23 mouse cellular contexts compared by ENCODE assay signal in the genomic region with DNA sequence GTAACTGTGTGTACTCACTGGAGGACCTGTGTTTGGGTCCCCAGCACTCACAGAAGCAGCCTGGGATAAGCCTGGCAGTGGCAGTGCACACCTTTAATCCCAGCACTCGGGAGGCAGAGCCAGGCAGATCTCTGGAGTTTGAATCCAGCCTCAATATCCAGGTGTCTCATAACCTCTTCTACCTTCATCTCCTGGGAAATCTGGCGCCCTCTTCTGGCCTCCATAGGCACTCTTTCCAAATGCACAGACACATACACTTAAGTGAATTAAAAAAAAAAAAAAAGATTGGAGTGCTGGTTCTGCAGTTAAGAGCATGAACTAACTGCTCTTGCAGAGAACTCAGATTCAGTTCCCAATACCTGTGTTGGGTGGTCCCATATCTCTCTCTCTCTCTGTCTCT. TPM values are rescaled to one million over a fixed set of nuclear protein-coding genes. Genes with fewer than 3 reads are reported as not detected.
A peak's percentile ranks its signal among the peaks of the same experiment; 100 is the strongest.
DNase-seq lines count a peak whose midpoint lies in the region; ATAC-seq and TF ChIP-seq lines count a peak whose summit lies in the region.
"Had no signal": no experiment of that assay in that cellular context is flagged by ENCODE, and none has a peak within 500 bp of the region (broad histone marks: within the 10 kb centered on the region; RNA-seq: fewer than 3 reads in every experiment).

No protein-coding gene starts in this region.

- no peak overlapping the region for H3K4me2 ChIP-seq in midbrain, embryonic 13.5 days (replicated peaks)
- no peak overlapping the region for H3K4me2 ChIP-seq in forebrain, postnatal 0 days (ENCODE audit: low read depth)
- H3K4me2 ChIP-seq: heart, embryonic 11.5 days; hindbrain, embryonic 12.5 days; liver, embryonic 15.5 days; midbrain, embryonic 15.5 days; neural tube, embryonic 15.5 days had no signal

- 67% methylated on average over 2 of the region's 2 CpGs for WGBS in midbrain, embryonic 13.5 days
- WGBS in forebrain, postnatal 0 days: 76% methylated on average over 2 of the region's 2 CpGs

- no peaks in the 10 kb centered on the region for H3K4me1 ChIP-seq in midbrain, embryonic 13.5 days (replicated peaks)
- no peaks in the 10 kb centered on the region for H3K4me1 ChIP-seq in forebrain, postnatal 0 days (ENCODE audit: insufficient read depth)
- H3K4me1 ChIP-seq: hindbrain, embryonic 12.5 days; limb, embryonic 10.5 days; midbrain, embryonic 15.5 days; neural tube, embryonic 15.5 days had no signal

- peak; percentile 45 for TF ChIP-seq CTCF in layer of hippocampus, adult 2 months (conservative IDR thresholded peaks at IDR 0.05)
- TF ChIP-seq CTCF in forebrain, postnatal 0 days (IDR thresholded peaks at IDR 0.05; ENCODE audit: low read depth): no peak

- no peak for DNase-seq in layer of hippocampus, adult 2 months (ENCODE audit: low spot score in 2 of 2)
- no peak for DNase-seq in layer of hippocampus, adult 8-10 months (ENCODE audit: low spot score in 2 of 2)
- peak; percentile 76 for DNase-seq in 416B (ENCODE audit: low read depth)
- peak; percentile 40 for DNase-seq in CD4-positive helper T cell, adult 2 months (ENCODE audit: low read depth, low spot score)
- DNase-seq in ZHBTc4 (ENCODE audit: low read depth, low spot score): peak; percentile 89
- no peak for DNase-seq in forebrain, postnatal 0 days
- DNase-seq: adrenal gland, postnatal 36 days; cerebellum, adult 18-20 months; cerebellum, postnatal 25 days; embryo, embryonic 11 days; heart, postnatal 10 days; lung, postnatal 10 days; spleen, adult 18-20 months had no signal

- H3K36me3 ChIP-seq in midbrain, embryonic 13.5 days: no peaks in the 10 kb centered on the region
- H3K36me3 ChIP-seq in forebrain, postnatal 0 days (ENCODE audit: insufficient read depth): no peaks in the 10 kb centered on the region
- H3K36me3 ChIP-seq: hindbrain, embryonic 12.5 days; limb, embryonic 10.5 days; liver, embryonic 15.5 days; midbrain, embryonic 15.5 days; neural tube, embryonic 15.5 days had no signal

- no peak overlapping the region for H3K9ac ChIP-seq in midbrain, embryonic 13.5 days (replicated peaks)
- H3K9ac ChIP-seq in forebrain, postnatal 0 days: no peak overlapping the region
- H3K9ac ChIP-seq: hindbrain, embryonic 12.5 days; liver, embryonic 15.5 days; midbrain, embryonic 15.5 days; neural tube, embryonic 15.5 days had no signal

- no peak overlapping the region for H3K4me3 ChIP-seq in layer of hippocampus, adult 2 months
- H3K4me3 ChIP-seq in midbrain, embryonic 13.5 days (replicated peaks): no peak overlapping the region
- H3K4me3 ChIP-seq in forebrain, postnatal 0 days (ENCODE audit: low read depth, low read length): no peak overlapping the region
- H3K4me3 ChIP-seq: hindbrain, embryonic 12.5 days; limb, embryonic 10.5 days; liver, embryonic 15.5 days; megakaryocyte, embryonic 14.5 days; midbrain, embryonic 15.5 days; myocyte; neural tube, embryonic 15.5 days had no signal

- H3K27me3 ChIP-seq in midbrain, embryonic 13.5 days: no peaks in the 10 kb centered on the region
- no peaks in the 10 kb centered on the region for H3K27me3 ChIP-seq in forebrain, postnatal 0 days (ENCODE audit: insufficient read depth, low read length)
- H3K27me3 ChIP-seq: hindbrain, embryonic 12.5 days; liver, embryonic 15.5 days; megakaryocyte, embryonic 14.5 days; midbrain, embryonic 15.5 days; neural tube, embryonic 15.5 days had no signal

- H3K9me3 ChIP-seq in midbrain, embryonic 13.5 days: no peaks in the 10 kb centered on the region
- H3K9me3 ChIP-seq in forebrain, postnatal 0 days (ENCODE audit: low read length): no peaks in the 10 kb centered on the region
- H3K9me3 ChIP-seq: hindbrain, embryonic 12.5 days; limb, embryonic 10.5 days; liver, embryonic 15.5 days; midbrain, embryonic 15.5 days; neural tube, embryonic 15.5 days had no signal

- no peak overlapping the region for H3K27ac ChIP-seq in layer of hippocampus, adult 2 months
- no peak overlapping the region for H3K27ac ChIP-seq in midbrain, embryonic 13.5 days
- no peak overlapping the region for H3K27ac ChIP-seq in forebrain, postnatal 0 days (ENCODE audit: low read depth, low read length)
- H3K27ac ChIP-seq: hindbrain, embryonic 12.5 days; limb, embryonic 10.5 days; liver, embryonic 15.5 days; midbrain, embryonic 15.5 days; neural tube, embryonic 15.5 days had no signal

- no peak for ATAC-seq in midbrain, embryonic 13.5 days
- no peak for ATAC-seq in forebrain, postnatal 0 days
- ATAC-seq: forebrain, embryonic 16.5 days; midbrain, embryonic 15.5 days had no signal

RNA-seq across cellular contexts. Expression of a gene that starts 11.6 kb away (rescaled TPM):
- total RNA-seq in layer of hippocampus, adult 2 months (2021): 10 to 100 TPM; 17.3 to 26.9 TPM
- total RNA-seq in layer of hippocampus, adult 8-10 months (2022): 10 to 100 TPM; 27.5 to 36.2 (median 30.7) TPM
- polyA plus RNA-seq in midbrain, embryonic 13.5 days (2015; fragmentation: Nextera tagmentation; extraction: Ambion mirVana): 10.3 and 11.7 TPM in 2 replicates
- total RNA-seq in forebrain, postnatal 0 days (2014; rRNA removed): 10.9 and 19.9 TPM in 2 replicates
- polyA plus RNA-seq in forebrain, postnatal 0 days (2015; fragmentation: Nextera tagmentation; extraction: Ambion mirVana): 25.1 and 30.4 TPM in 2 replicates

RNA-seq across cellular contexts. Expression of a gene that starts 20.6 kb away (rescaled TPM):
- total RNA-seq in layer of hippocampus, adult 2 months (2021): 100 to 1,000 TPM; 117 to 121 TPM
- 100 to 1,000 TPM; 103 to 116 (median 108) TPM for total RNA-seq in layer of hippocampus, adult 8-10 months (2022)
- 49.2 and 50.8 TPM in 2 replicates for polyA plus RNA-seq in midbrain, embryonic 13.5 days (2015; fragmentation: Nextera tagmentation; extraction: Ambion mirVana)
- 74.3 and 92.0 TPM in 2 replicates for total RNA-seq in forebrain, postnatal 0 days (2014; rRNA removed)
- 167 and 231 TPM in 2 replicates for polyA plus RNA-seq in forebrain, postnatal 0 days (2015; fragmentation: Nextera tagmentation; extraction: Ambion mirVana)
- polyA plus RNA-seq: myocyte had no signal

RNA-seq across cellular contexts. Expression of a gene that starts 26.3 kb away (rescaled TPM):
- 100 to 1,000 TPM in 1 of 2 experiments, 10 to 100 TPM in 1; 90.9 to 114 TPM for total RNA-seq in layer of hippocampus, adult 2 months (2021)
- 100 to 1,000 TPM in 2 of 4 experiments, 10 to 100 TPM in 2; 80.5 to 263 (median 172) TPM for total RNA-seq in layer of hippocampus, adult 8-10 months (2022)
- polyA plus RNA-seq in midbrain, embryonic 13.5 days (2015; fragmentation: Nextera tagmentation; extraction: Ambion mirVana): 5.2 and 5.6 TPM in 2 replicates
- 14.9 and 19.5 TPM in 2 replicates for total RNA-seq in forebrain, postnatal 0 days (2014; rRNA removed)
- 56.8 and 66.3 TPM in 2 replicates for polyA plus RNA-seq in forebrain, postnatal 0 days (2015; fragmentation: Nextera tagmentation; extraction: Ambion mirVana)

RNA-seq across cellular contexts. Expression of a gene that starts 28.4 kb away (rescaled TPM):
- 10 to 100 TPM; 37.9 to 41.9 TPM for total RNA-seq in layer of hippocampus, adult 2 months (2021)
- 10 to 100 TPM; 38.3 to 64.2 (median 55.9) TPM for total RNA-seq in layer of hippocampus, adult 8-10 months (2022)
- polyA plus RNA-seq in midbrain, embryonic 13.5 days (2015; fragmentation: Nextera tagmentation; extraction: Ambion mirVana): 0.16 and 0.30 TPM in 2 replicates
- 1.1 and 1.6 TPM in 2 replicates for total RNA-seq in forebrain, postnatal 0 days (2014; rRNA removed)
- 0.68 and 0.98 TPM in 2 replicates for polyA plus RNA-seq in forebrain, postnatal 0 days (2015; fragmentation: Nextera tagmentation; extraction: Ambion mirVana)
- polyA plus RNA-seq: liver, embryonic 15.5 days; myocyte had no signal

RNA-seq across cellular contexts. Expression of a gene that starts 45.8 kb away (rescaled TPM):
- total RNA-seq in layer of hippocampus, adult 2 months (2021): 1 to 10 TPM in 1 of 2 experiments, not detected in 1; 1.7 TPM
- 1 to 10 TPM in 3 of 4 experiments, not detected in 1; 1.4 to 2.3 (median 1.6) TPM for total RNA-seq in layer of hippocampus, adult 8-10 months (2022)
- polyA plus RNA-seq in midbrain, embryonic 13.5 days (2015; fragmentation: Nextera tagmentation; extraction: Ambion mirVana): 0.47 TPM in 1 of 2 replicates, not detected in the other
- total RNA-seq in forebrain, postnatal 0 days (2014; rRNA removed): not detected in 2 replicates
- not detected in 2 replicates for polyA plus RNA-seq in forebrain, postnatal 0 days (2015; fragmentation: Nextera tagmentation; extraction: Ambion mirVana)
- polyA plus RNA-seq: midbrain, embryonic 15.5 days had no signal

Comparison
In these comparisons a context has a peak if more than half of its experiments do, and no peak if none do; other contexts are left out.
1. DNase-seq: peak in 416B (single experiment), CD4-positive helper T cell, adult 2 months (single experiment) and ZHBTc4 (single experiment); none in layer of hippocampus, adult 2 months (0 of 2), layer of hippocampus, adult 8-10 months (0 of 2) and forebrain, postnatal 0 days (single experiment).